Mouse (Mus musculus) layer of hippocampus, adult 18-20 months (tissue): ENCODE data around the gene AF067061. TPM values are rescaled to one million over a fixed set of nuclear protein-coding genes. Genes with fewer than 3 reads are reported as not detected.
"Not testable (repeated sequence)": the region's sequence is repeated elsewhere in the genome, so short reads cannot be mapped to it uniquely, and the experiment has no call there.

ENCODE experiments used
- DNase-seq, 2 experiments: peaks; one replicate each; pipeline ENCODE4 v3.0.0; 2022; ENCODE audit warnings: low spot score in 2 of 2
- long read RNA-seq: library from polyadenylated mRNA; stranded (forward); transcript quantifications from one replicate; pipeline ENCODE4 v2.0.0, GENCODE M21; 2021
- total RNA-seq, 2 experiments: library from RNA; stranded (reverse); gene quantifications; 2 replicates each; pipeline ENCODE4 v1.2.3; 2021

Gene AF067061
- not detected for total RNA-seq
- long read RNA-seq = 0 reads

GRCm38 (mm10) chr13:120262870-120263269 is at the start of gene AF067061:
TSS of gene AF067061 (plus strand) at chr13:120263114.
- not testable (repeated sequence) for DNase-seq

- not testable (repeated sequence) for DNase-seq
Observed at GRCm38 (mm10) chr13:120215847-120216246, 47.1 kb upstream of the AF067061 start, which contains the start of gene Gm21762. TSS of gene Gm21762 (minus strand) at chr13:120215947.

- not testable (repeated sequence) for DNase-seq
Observed at GRCm38 (mm10) chr13:120220922-120221321, 42.0 kb upstream of the AF067061 start.

- not testable (repeated sequence) for DNase-seq
Observed at GRCm38 (mm10) chr13:120223012-120223659, 39.8 kb upstream of the AF067061 start.

DNA sequence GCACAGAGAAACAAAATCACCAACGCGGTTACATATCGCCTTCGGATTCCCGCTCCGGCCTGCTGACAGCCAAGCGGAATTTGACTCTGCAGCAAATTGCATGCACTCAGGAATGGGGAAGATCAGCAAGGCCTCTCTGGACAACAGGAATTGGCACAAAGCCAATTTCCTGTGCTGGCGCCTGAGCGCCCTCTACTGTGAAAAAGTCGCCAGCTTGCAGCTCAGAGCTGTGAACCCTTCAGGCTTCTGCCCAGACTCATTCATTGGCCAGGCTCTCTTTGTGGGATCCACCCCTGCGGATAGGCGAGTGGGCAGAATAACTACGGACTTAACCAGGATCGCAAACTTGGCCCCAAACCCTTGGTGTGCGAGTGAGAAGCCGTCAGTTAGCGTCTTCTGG is 31.1 kb upstream of the AF067061 start:
- DNase-seq = not testable (repeated sequence)

DNA sequence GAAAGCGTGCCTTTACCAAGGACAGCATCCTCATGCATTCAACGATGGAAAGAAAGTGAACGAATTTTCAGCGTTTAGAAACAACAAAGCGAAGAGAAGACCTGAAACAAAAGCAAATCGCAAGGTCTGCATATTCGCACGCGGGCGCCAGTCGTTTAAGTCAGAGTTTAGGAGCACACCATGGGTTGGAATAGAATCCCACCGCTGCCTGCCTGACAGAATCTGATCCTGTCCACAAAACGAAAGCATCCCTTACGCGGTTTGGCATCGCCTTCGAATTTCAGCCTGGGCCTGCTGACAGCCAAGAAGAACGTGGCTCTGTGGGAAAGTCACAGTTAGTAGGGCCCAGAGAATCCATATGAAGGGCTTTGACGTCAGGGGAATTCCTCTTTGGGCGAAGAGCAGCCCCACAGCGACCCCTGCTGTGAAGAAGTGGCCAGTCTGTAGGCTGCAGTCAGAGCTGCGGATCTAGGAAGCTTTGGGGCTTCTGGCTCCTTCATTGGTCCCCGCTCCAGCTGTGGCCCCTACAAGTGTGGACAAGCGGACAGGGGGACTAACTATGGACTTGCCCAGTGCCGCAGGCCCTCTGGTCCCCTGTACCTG is 30.4 kb upstream of the AF067061 start:
- not testable (repeated sequence) for DNase-seq

DNA sequence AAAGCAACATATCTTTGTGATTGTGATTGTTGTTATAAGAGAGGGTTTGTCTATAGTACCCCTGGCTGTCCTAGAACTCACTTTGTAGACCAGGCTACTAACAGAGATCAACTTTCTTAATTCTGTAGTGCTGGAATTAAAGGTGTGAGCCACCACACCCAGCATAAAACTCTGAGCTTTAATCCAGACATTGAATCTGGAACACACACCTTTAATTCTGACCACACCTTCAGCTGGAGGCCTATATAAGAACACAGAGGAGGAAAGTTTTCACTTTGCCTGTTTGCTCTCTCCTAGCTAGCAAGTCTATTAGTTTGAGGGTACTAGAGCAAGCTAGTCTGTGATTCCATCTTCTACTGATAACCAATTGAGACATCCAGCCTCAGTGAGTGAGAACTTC is 24.1 kb upstream of the AF067061 start, which contains the start of gene Gm21731:
TSS of gene Gm21731 (plus strand) at position 301 of the 400 bp plus-strand sequence.
- DNase-seq = not testable (repeated sequence)

DNA sequence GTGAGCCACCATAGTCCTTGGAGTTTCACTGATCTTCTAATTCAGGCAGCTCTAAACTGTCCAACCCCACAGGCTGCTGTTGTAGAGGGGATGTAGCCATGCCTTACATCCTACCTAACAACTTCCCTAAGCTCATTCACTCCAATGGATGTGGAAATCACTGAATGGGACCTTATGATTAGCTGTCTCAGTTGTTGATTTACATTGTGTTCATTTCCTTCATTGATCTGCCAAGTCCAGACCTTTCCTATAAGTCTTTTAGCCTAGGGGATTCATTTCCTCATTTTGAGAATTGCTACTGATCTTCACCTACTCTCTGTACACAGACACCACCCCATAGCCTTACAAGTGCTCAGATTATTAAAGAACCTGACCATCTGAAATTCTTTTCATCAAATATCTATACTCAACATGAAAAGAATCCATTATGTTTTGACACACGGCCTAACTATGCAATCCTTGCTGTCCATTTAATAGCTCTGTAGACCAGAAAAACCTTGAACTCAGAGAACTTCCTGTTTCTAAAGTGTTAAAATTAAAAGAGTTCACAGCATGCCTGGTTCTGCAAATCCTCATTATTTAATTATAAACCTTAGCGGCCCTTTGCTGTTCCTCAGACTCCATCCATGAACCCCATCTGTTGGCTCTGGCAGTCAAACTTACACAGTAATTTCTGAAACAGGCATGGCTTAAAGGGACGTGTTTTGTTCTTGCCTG is 11.5 kb upstream of the AF067061 start:
- DNase-seq = not testable (repeated sequence)

DNA sequence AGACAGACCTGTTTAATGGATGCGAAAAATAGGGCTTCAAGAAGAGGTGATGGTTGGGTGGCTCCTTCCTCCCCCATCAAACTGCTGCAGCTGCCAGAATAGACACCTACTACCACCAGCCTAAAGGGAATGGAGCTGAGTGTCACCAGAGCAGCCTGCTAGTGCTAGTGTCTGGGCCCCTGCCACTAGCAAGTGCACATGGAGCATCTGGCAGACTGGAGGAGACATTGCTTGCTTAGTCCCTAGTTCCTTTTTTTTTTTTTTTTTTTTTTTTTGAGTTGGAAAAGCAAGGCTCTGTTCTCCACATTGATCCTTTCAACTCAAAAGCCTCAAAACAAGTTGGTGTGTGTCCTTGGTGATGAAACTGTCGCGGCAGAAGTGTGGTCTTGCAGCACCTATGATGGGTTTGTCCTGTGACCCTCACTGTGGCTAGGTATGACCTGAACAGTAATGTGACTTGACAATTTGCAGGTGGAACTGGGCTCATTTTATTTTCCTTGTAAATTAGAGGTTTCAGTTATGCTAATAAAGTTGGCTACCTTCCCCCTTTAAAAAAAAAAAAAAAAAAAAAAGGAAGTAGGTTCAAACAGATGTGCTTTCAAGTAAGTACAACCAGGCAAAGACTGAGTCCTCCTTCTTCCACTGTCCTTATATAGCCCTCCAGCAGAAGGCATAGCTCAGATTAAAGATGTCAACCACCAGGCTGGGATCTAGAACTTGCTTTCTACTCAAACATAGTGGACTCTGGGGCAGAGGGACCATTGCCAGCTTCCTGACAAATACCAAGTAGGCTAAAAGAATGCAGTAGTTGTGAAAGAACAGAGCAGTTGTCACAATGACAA is 3.9 kb upstream of the AF067061 start:
- not testable (repeated sequence) for DNase-seq

DNA sequence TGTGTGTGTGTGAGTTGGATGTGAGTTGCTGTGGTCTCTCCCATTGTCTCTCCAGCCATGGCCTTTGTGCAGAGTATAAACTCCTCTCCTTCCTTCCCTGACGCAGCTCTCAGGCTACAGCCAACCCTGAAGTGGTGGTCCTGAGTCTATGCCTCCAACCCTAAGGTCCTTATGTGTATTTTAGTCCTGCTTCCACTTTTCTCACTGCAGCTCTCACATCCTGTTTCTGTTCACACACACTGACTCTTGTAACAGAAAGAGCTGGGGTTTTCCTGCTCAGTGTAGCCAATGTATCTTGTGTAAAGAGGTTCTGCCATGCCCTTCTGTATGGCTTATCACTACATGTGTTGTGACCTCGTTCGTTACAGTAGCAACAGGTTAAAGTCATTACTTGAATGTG is 3.2 kb upstream of the AF067061 start:
- not testable (repeated sequence) for DNase-seq

DNA sequence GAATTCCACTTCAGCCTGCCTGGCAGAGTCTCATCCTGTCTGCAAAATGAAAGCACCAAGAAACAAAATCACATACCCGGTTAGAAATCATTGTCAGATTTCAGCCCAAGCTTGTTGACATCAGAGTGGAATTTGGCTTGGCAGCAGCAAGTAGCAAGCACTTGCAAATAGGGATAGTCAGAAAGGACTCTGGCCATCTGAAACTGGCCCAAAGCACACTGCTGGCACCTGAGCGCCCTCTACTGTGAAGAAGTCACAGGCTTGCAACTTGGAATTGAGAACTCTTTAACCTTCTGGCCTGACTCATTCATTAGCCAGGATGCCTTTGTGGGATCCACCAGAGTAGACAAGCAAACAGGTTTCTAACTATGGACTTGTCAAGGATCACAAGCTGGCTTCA is 14.9 kb downstream of the AF067061 start:
- DNase-seq = not testable (repeated sequence)

DNA sequence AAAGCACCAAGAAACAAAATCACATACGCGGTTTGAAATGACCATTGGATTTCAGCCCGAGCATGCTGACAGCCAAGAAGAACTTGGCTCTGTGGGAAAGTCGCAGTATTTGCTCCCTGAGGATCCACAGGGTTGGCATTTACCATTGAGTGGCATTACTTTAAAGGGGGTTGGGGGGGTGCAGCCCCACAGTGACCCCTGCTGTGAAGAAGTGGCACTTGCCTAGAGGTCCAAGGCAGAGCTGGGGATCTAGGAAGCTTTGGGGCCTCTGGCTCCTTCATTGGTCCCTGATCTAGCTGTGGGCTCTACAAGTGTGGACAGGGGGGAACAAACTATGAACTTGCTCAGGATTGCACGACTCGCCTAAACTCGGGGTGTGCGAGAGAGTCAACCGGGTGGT is 15.9 kb downstream of the AF067061 start:
- DNase-seq = no peak

DNA sequence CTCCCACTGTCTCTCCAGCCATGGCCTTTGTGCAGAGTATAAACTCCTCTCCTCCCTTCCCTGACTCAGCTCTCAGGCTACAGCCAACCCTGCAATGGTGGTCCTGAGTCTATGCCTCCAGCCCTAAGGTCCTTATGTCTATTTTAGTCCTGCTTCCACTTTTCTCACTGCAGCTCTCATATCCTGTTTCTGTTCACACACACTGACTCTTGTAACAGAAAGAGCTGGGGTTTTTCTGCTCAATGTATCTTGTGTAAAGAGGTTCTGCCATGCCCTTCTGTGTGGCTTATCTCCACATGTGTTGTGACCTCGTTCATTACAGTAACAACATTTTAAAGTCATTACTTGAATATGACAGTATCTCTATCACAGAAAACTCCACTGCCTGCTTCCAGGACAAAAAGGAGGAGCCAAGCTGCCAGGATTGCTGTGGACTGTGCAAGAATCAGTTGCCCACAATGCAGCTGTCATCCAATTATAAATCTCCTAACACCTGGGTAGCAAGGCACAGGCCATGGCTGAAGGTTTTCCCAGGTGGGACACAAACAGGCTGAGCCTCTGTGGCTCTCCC is 36.5 kb downstream of the AF067061 start:
- DNase-seq = no peak

GRCm38 (mm10) chr13:120299991-120300442 is 37.1 kb downstream of the AF067061 start, which contains the start of gene BC147527:
TSS of gene BC147527 (plus strand) at chr13:120300392.
- DNase-seq = no peak

DNA sequence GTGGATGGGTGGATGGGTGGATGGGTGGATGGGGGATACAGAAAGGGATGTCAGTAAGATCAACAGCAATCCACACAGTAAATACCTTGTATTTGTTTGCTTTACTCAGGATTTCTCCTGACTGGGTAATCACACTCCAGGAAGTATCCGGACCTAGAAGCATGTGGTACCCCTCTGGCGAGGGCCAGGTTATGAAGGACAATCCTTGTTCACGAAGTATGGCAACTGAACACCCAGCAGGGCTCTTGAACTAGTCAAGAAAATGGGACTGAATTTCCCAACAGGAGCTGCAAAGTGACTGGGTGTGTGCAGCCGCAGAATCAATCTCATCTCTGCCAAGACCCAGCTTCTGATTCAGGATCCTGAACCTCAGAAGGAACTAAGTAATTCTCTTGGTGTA is 37.9 kb downstream of the AF067061 start:
- no peak for DNase-seq

GRCm38 (mm10) chr13:120310749-120311148 is 47.8 kb downstream of the AF067061 start:
- DNase-seq = no peak

DNA sequence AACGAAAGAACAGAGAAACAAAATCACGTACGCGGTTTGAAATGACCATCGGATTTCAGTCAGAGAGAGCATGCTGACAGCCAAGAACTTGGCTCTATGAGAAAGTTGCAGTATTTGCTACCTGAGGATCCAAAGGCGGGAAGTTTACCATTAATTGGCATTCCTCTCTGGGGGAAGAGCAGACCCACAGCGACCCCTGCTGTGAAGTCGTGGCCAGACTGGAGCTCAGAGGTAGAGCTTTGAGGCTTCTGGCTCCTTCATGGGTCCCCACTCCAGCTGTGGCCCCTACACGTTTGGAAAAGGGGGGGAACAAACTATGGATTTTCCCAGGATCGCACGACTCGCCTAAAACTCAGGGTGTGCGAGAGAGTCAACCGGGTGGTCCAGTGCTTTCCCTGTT is 50.7 kb downstream of the AF067061 start:
- no peak for DNase-seq
